Mouse (Mus musculus) forebrain, embryonic 14.5 days (tissue): ENCODE measurements at regions not wholly inside any gene's neighbourhood (a gene's known extent, or its start where the extent isn't known, plus 50 kb on each side); places are given as distances from the start of the nearest gene placed in this dataset.

Experiments used
- ATAC-seq: fragments of 200-750 bp; cut with Nextera tagmentation; 2 replicates; pipeline ENCODE4 v1.8.0; 2017; ENCODE audit warnings: mild to moderate bottlenecking, moderate library complexity
- DNase-seq: peaks from one replicate; pipeline ENCODE4 v3.0.0-alpha.2; 2015; ENCODE audit warnings: low spot score
- H3K27ac ChIP-seq: fragments of 300-500 bp; sonication (generic); 2 replicates; pipeline ENCODE4 v1.5.1; 2014; ENCODE audit warnings: low read depth, mild to moderate bottlenecking, control low read depth, low read length, moderate library complexity
- H3K27me3 ChIP-seq: fragments of 300-500 bp; sonication (generic); replicated peaks from 2 replicates; pipeline ENCODE4 v1.6.1; 2014; ENCODE audit warnings: low read length, control low read depth, mixed read lengths; ENCODE audit not compliant: control insufficient read depth, insufficient read depth
- H3K36me3 ChIP-seq: fragments of 300-500 bp; sonication (generic); 2 replicates; pipeline ENCODE4 v1.6.1; 2014; ENCODE audit warnings: low read length, control low read depth; ENCODE audit not compliant: control insufficient read depth, insufficient read depth
- H3K4me1 ChIP-seq: fragments of 300-500 bp; sonication (generic); 2 replicates; pipeline ENCODE4 v1.6.1; 2014; ENCODE audit warnings: antibody characterized with exemption, low read length, control low read depth; ENCODE audit not compliant: control insufficient read depth, insufficient read depth
- H3K4me2 ChIP-seq: fragments of 300-500 bp; sonication (generic); 2 replicates; pipeline ENCODE4 v1.6.1; 2014; ENCODE audit warnings: mild to moderate bottlenecking, control low read depth, low read length
- H3K4me3 ChIP-seq: fragments of 300-500 bp; sonication (generic); 2 replicates; pipeline ENCODE4 v1.5.1; 2014; ENCODE audit warnings: low read depth, low read length, control low read depth
- H3K9ac ChIP-seq: fragments of 300-500 bp; sonication (generic); 2 replicates; pipeline ENCODE4 v1.6.1; 2014; ENCODE audit warnings: mild to moderate bottlenecking, low read length, control low read depth, moderate library complexity
- H3K9me3 ChIP-seq: fragments of 300-500 bp; sonication (generic); replicated peaks from 2 replicates; pipeline ENCODE4 v1.6.1; 2016; ENCODE audit warnings: low read length, control low read depth, mixed read lengths; ENCODE audit not compliant: control insufficient read depth
- WGBS: fragments of 180-500 bp; shearing (Covaris S2); extraction: QIAGEN DNeasy Blood & Tissue Kit; methylation state at CpG from one replicate; pipeline ENCODE4 v1.1.7; 2014; 5-methylcytosine and 5-hydroxymethylcytosine counted together

DNA sequence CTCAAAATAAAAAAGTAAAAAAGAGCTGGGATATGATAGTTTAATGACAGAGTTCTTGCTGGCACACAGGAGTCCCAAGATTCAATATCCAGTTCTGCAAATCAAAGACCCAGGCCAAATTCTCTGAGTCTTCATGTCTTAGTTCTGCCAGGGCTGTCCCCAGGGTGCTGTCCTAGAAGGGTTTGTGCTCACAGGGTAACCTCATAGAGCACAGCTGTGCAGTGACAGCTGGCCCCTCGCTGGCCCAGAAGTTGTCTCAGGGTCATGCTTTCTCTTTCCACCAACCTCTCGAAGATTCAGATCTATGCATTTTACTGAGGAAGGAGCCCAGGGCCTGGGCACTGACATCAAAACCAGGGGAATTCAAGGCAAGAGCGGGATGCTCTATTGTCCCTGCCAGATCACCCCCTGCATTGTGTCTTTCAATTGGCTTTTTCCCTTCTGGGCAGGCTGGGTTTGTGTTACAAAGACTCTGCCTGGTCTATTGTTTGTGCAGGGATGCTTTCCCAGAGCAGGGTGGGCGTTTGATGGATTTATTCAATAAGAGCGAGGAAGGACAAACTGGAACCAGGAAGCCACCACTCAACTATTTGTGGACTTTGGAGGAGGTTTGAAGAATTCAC lies 121.9 kb upstream of the Serp2 start:
- Histone ChIP-seq H3K9ac (no peak overlapping the region), H3K4me2 (no peak overlapping the region), H3K4me1 (no peaks in the 10 kb centered on the region), H3K27me3 (no peaks in the 10 kb centered on the region), H3K36me3 (no peaks in the 10 kb centered on the region), H3K4me3 (no peak overlapping the region), H3K9me3 (no peaks in the 10 kb centered on the region), H3K27ac (no peak overlapping the region)
- DNase-seq (no peak), ATAC-seq (no peak)
- 14% methylated on average over 5 of the region's 5 CpGs for WGBS

DNA sequence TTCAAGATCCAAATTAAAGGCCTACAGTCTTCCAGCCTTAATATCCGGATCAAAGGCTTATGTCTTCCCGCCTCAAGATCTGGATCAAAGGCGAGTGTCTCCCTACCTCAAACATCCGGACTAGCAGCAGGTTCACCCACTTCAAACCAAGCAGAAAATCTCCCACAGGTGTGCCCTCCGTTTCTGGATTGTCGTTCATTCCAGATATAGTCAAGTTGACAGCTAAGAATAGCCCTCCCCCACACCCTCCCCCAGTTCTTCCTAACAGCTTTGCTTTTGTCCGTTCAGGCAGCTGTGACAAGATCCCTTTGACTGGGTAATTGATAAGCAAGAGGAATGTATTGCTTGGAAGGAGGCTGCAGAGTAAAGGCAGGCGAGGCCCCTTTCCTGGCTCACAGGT lies 118.3 kb upstream of the Serp2 start:
- Histone ChIP-seq H3K4me2 (no peak overlapping the region), H3K4me1 (no peaks in the 10 kb centered on the region), H3K27ac (no peak overlapping the region), H3K4me3 (no peak overlapping the region), H3K9ac (no peak overlapping the region), H3K9me3 (no peaks in the 10 kb centered on the region), H3K36me3 (no peaks in the 10 kb centered on the region), H3K27me3 (no peaks in the 10 kb centered on the region)
- peak; percentile 14 for DNase-seq
- ATAC-seq = no peak
- WGBS = 26% methylated on average over 8 of the region's 8 CpGs

DNA sequence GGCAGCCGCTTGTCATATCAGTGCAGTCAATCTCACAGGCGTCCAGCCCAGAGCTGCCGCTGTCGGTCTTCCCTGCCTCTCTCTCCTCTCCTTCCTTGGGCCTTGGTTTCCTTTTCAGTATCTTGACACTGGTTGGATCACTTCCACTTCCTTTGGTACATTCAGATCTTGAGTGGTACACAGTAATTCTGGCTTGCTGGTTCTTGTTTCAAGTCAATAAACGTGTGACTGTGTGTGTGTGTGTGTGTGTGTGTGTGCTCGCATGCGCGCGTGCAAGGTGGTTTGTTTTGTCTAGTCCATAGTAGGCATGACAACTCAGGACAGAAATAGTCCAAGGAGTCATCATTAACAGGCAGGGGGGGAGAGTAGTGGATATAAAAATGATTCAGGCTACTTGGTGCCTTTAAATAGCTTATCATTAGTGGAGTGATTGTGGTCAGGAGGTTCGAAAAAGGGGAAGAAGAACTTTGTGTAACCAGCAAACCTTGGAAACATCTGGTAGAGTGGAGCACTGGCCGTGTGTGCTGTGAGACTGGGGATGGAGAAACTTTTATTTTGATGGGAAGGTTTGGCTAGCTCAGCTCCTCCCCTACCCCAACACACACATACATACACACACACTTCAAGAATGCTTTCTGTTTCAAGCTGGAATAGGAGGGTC lies 117.1 kb upstream of the Serp2 start:
- H3K36me3 ChIP-seq = no peaks in the 10 kb centered on the region
- H3K9ac ChIP-seq = no peak overlapping the region
- no peak overlapping the region for H3K4me2 ChIP-seq
- no peak for ATAC-seq
- no peaks in the 10 kb centered on the region for H3K9me3 ChIP-seq
- no peak overlapping the region for H3K27ac ChIP-seq
- WGBS = 85% methylated on average over 11 of the region's 11 CpGs
- no peaks in the 10 kb centered on the region for H3K4me1 ChIP-seq
- H3K27me3 ChIP-seq = no peaks in the 10 kb centered on the region
- no peak overlapping the region for H3K4me3 ChIP-seq
- no peak for DNase-seq

DNA sequence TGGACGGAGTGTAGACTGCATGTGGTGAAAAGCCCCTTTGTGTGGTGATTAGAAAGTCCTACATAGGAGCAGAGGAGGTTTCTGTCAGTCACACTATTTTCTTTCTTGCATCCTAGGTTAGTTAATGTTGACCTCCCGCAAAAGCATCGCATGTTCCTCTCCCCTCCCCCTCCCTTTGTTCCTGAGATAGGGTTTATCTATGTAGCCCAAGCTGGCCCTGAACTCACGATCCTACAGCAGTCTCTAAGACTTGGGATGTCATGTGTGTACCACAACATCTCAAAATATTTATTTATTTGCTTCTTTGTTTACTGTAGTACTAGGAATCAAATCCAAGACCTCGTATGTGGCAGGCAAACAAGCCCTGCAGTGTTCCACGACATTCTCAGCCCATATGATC lies 116.2 kb upstream of the Serp2 start:
- Histone ChIP-seq H3K4me3 (no peak overlapping the region), H3K4me1 (no peaks in the 10 kb centered on the region), H3K9me3 (no peaks in the 10 kb centered on the region), H3K36me3 (no peaks in the 10 kb centered on the region), H3K9ac (no peak overlapping the region), H3K4me2 (no peak overlapping the region), H3K27ac (no peak overlapping the region), H3K27me3 (no peaks in the 10 kb centered on the region)
- ATAC-seq (no peak), DNase-seq (no peak)
- WGBS = 54% methylated on average over 6 of the region's 6 CpGs

DNA sequence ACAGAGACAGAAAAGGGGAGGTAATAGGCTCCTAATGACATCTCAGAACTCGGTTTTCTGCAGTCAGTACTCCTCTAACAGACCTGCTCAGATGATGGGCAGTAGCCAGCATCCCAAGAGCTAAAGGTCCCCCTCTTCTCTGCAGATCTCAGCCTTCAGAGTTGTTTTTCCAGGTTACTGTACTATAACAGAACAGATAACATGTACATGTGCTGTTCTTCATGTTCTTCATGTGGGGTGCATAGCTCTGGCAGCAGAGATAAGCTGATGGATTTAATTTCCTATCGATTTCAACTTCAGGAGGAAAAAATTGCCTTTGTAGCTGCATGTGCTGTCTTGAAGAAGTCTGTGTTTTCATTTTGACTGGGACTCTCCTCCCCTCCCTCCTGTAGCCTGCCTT lies 115.8 kb upstream of the Serp2 start:
- no peak overlapping the region for H3K4me3 ChIP-seq
- no peaks in the 10 kb centered on the region for H3K4me1 ChIP-seq
- no peaks in the 10 kb centered on the region for H3K36me3 ChIP-seq
- H3K4me2 ChIP-seq = no peak overlapping the region
- ATAC-seq = no peak
- no peak overlapping the region for H3K27ac ChIP-seq
- DNase-seq = no peak
- H3K9me3 ChIP-seq = no peaks in the 10 kb centered on the region
- no peak overlapping the region for H3K9ac ChIP-seq
- WGBS = 79% methylated on average over 2 of the region's 2 CpGs
- no peaks in the 10 kb centered on the region for H3K27me3 ChIP-seq

DNA sequence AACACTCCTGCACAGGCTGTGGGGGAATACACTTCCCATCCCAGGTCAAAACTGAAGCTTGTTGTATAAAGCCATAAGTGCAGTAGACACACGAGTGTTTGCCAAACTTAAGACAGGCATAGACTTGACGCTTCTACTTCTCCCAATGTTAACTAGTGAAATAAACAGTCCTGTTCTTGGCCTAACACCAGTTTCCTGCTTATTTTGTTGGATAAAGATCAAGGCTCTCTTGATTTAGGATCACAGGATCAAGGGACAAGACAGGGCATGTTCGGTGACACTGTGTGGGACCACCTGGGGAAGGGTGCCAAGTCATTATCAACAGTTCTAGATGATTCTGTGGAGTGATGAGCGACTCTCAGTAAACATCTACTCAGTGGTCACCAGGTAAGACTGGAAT lies 114.3 kb upstream of the Serp2 start:
- H3K9me3 ChIP-seq = no peaks in the 10 kb centered on the region
- H3K4me3 ChIP-seq = no peak overlapping the region
- ATAC-seq (no peak), DNase-seq (no peak)
- WGBS = 95% methylated on average over 4 of the region's 4 CpGs
- H3K36me3 ChIP-seq = no peaks in the 10 kb centered on the region
- no peak overlapping the region for H3K9ac ChIP-seq
- no peaks in the 10 kb centered on the region for H3K27me3 ChIP-seq
- no peaks in the 10 kb centered on the region for H3K4me1 ChIP-seq
- H3K27ac ChIP-seq = no peak overlapping the region
- H3K4me2 ChIP-seq = no peak overlapping the region

DNA sequence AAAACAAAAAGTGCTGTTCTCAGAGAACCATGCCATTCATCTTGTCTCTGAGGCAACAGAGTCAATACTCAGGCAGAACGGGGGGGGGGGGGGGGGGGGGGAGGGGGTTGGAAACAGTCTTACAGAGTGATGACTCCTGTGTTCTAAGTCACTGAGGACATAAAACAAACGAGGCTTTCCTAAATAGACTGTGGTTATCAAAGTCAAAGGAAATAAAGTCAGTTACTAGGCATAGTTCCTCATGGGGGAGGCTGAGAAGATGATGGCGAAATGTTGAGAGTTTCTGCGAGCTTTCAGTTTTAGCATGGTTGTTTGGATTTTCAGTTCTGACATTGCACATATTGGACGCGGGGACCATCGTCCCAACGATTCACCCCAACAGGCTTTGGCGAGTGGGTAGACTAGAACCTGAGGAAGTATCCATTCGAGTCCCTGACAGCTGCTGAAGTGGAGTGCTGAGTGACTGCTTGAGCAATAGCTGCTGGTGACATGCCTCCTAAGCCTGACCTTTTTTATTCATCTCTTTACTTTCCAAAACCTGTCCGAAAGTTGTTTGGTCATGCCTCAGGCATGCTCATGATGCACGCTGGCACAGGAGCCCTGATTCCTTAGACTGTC lies 109.2 kb upstream of the Serp2 start:
- no peak for ATAC-seq

DNA sequence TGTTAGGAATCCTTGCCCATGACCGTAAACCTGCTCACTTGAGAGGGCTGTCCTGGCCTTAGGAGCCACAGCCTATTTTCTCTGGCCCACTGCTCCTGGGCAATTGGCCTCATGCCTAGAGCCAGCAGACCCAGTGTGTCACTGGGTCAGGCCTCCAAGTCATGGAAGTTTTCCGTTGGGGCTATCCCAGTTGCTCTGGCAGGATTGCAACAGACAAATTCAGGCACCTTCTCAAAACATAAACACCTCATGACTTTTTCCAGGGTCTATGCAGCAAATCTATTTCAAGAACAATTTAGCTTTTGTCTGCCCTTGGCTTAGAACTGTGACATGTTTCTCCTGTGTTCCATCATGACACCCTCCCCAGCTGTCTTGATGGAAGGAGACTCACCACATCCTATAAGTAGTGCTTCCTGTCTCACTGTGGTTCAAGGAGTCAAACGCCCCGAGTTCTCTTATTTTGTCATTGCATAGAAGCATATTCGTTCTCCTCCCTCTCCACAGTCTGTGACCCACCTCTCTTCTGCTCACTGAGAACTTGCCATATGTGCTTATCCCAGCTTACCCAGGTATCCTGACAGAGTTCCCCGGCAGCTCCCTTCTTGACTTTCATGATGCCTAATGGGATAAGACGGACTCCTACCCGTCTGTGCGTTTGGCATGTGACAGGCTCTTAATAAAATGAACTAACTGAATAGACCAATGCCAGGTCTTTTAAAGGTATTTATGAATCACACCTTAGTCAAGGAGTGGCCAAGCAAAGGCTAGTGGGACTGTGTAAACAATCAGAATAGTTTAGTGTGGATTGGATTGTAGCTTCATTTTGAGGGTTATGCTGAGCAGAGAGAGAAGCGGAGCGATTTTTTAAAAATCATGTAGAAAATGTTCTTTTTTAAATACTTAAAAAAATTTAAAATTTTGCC lies 108.2 kb upstream of the Serp2 start:
- Histone ChIP-seq H3K9ac (no peak overlapping the region), H3K9me3 (no peaks in the 10 kb centered on the region), H3K4me2 (no peak overlapping the region), H3K27me3 (no peaks in the 10 kb centered on the region), H3K4me1 (no peaks in the 10 kb centered on the region), H3K27ac (no peak overlapping the region), H3K36me3 (no peaks in the 10 kb centered on the region), H3K4me3 (no peak overlapping the region)
- WGBS = 88% methylated on average over 11 of the region's 11 CpGs
- no peak for ATAC-seq
- DNase-seq = no peak

More for the DNA sequence above, 109.2 kb upstream of the Serp2 start:
- H3K4me2 ChIP-seq = no peak overlapping the region
- H3K4me3 ChIP-seq = no peak overlapping the region
- H3K27me3 ChIP-seq = no peaks in the 10 kb centered on the region
- H3K4me1 ChIP-seq = no peaks in the 10 kb centered on the region
- H3K9me3 ChIP-seq = no peaks in the 10 kb centered on the region
- no peak overlapping the region for H3K9ac ChIP-seq
- H3K36me3 ChIP-seq = no peaks in the 10 kb centered on the region
- H3K27ac ChIP-seq = no peak overlapping the region
- no peak for DNase-seq
- WGBS = 80% methylated on average over 12 of the region's 12 CpGs
